Mouse (Mus musculus): ENCODE measurements at regions not wholly inside any gene's neighbourhood (a gene's known extent, or its start where the extent isn't known, plus 50 kb on each side); places are given as distances from the start of the nearest gene placed in this dataset.

GRCm38 (mm10) chr1:157939516-157939915 lies 416.6 kb downstream of the Brinp2 start:
- in situ Hi-C loops (cut with MboI; ENCODE audit: low sequenced_read_pairs): no loop called here

GRCm38 (mm10) chr1:157940331-157940758 lies 415.8 kb downstream of the Brinp2 start:
- in situ Hi-C loops (cut with MboI; ENCODE audit: low sequenced_read_pairs): no loop called here

- in situ Hi-C loops (cut with MboI; ENCODE audit: low sequenced_read_pairs): no loop called here
Measured at GRCm38 (mm10) chr1:157957506-157957905, 398.6 kb downstream of the Brinp2 start.

DNA sequence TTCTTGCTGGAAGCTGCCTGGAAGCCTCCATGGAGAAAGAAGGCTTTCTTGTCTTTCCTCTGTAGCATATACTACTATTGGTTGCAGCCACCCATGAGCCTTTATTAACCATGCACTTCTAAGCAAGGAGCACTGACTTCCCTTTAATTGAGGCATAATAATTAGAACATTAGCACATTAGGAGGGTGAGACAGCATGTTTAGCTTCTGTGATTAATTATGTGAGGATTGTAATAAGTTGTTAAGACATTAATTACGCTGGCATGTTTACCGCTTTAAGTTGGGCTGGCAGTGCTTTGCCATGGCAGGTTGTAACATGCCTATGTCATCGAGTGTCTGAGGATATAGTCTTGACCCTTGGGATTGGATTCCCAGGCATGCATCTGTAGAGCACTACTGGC lies 391.7 kb downstream of the Brinp2 start:
- in situ Hi-C loops (cut with MboI; ENCODE audit: low sequenced_read_pairs): no loop called here

DNA sequence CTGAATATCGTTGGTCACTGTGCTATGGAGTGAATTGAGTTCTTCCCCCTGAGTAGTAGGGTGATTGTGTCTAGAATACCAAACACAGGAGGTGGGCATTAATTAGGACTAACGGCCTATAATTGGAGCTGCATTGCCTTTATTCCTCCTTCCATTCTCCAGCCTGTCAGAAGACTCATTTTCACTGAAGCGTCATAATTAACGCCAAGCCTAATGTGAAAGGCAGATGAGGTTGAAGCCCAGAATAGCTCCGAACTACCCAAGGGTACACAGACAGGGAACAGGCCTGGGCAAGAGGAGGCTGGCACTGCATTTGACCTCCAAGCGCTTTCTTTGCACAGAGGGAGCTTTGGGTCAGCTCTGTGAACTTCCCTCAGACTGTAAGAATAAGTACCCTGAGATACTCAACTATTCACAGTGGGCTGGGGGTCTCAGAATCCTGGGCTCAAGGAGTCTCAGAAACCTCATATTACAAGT lies 386.5 kb downstream of the Brinp2 start:
- in situ Hi-C loops (cut with MboI; ENCODE audit: low sequenced_read_pairs): no loop called here

DNA sequence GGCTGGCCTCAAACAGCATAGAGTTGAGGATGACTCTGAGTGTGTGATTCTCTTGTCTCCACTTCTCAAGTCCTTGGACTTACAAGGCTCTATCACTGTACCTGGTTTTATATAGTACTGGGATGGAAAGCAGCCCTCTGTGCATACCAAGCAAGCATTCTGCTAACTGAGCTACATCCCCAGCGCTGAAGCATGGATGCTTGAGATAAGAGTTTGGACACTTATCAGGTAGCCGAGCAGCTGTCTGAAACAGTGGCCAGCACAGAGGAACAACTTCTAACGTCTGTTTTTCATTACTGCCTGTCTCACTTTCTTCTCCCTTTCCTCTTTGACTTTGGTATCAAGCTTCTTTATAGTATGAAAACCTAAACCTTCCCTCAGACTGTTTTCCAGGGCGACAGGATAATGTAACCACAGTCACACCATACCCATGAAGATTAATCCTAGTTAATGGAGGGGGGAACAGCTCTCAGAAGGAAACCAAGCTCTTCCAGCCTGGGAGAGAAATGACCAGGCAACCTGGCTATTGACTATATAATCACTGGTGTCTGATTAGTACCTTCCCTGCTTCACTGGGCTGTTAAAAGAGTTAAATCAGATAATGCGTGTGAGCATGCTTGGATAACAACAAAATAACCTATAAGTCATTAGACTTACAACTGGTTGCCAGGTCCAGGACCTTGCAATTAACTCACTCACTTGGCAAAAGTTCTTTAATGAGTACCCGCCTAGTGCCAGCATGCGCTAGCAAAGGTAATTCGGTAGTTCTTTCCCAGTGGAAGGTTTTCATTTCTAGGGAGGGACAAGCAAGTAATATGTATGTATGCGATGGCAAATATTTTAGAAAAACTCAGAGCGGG lies 382.5 kb downstream of the Brinp2 start:
- in situ Hi-C loops (cut with MboI; ENCODE audit: low sequenced_read_pairs): no loop called here

DNA sequence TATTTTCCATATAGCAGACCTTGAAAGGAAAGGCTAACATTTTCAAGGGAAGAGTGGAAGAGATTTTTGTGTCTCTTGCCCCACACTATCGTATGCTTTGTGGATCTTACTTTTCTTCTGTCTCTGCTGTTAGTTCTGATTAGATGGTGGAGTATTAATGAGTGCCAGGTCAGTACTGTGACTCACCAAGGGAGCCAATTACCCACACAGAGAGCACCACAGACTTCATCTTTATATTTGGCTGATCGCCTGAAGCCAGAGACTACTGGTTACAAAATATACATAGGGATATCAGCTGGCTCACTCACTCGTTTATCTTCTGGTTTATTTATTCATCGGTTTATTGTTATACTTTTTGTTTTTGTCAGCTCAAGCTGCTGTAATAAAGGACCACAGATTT lies 381.5 kb downstream of the Brinp2 start:
- in situ Hi-C loops (cut with MboI; ENCODE audit: low sequenced_read_pairs): no loop called here

GRCm38 (mm10) chr1:158019161-158019560 lies 337.0 kb downstream of the Brinp2 start:
- in situ Hi-C loops (cut with MboI; ENCODE audit: low sequenced_read_pairs): no loop called here

DNA sequence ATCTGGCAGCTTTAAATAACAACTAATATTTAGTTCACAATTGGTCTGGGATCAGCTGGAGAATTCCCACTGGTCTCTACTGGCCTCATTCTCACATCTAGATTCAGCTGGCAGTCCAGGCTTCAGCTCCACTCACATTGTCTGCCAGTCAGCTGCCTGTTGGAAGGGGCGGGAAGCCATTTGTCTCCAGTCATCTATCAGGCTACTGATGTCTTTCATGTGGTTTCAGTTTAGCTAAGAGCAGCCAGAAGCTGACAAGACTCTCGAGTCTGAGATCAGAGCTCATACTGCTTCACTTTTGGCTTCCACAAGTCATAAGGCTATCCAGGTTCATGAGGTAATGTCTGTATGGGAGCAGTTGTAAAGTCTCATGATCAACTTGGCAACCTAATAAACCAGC lies 316.4 kb downstream of the Brinp2 start:
- in situ Hi-C loops (cut with MboI; ENCODE audit: low sequenced_read_pairs): no loop called here

DNA sequence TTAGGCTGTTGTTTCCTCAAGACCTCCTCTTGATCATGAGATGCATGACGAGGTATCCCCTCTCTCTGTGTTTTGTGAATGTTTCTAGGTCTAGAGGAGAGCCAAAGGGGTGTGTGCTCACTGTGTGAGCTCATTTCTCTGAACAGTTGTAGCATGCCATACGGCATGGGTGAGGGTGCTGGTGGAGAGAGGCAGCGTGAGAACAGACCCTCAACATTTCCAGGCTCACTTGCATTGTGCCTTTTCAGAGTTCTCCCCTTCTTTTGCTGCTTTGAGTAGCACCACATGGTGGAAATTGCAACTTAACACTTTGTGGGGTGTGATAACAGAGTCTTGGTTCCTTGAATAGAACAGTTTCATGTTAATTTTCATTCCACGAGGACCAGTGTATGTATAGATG lies 315.8 kb downstream of the Brinp2 start:
- in situ Hi-C loops (cut with MboI; ENCODE audit: low sequenced_read_pairs): no loop called here

DNA sequence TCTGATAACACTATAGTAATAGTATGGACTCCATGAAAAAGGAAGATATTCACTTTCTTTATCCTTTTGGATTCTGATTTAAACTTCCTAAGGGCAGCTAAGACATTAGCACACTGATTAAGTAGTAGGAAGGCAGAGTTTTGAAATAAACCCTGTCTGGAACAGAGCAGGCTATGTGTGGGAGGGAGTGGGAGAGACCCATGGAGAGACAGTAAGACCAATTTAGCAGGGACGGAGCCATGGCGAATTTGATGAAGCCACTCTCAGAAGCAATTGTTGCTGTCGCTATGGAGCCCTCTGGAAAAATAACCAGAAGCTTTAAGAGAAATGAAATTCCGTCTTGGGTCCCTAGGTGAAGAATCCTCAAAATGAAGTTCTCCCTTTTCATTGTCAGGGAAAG lies 303.5 kb downstream of the Brinp2 start:
- in situ Hi-C loops (cut with MboI; ENCODE audit: low sequenced_read_pairs): no loop called here

GRCm38 (mm10) chr1:158054961-158055360 lies 301.2 kb downstream of the Brinp2 start:
- in situ Hi-C loops (cut with MboI; ENCODE audit: low sequenced_read_pairs): no loop called here

DNA sequence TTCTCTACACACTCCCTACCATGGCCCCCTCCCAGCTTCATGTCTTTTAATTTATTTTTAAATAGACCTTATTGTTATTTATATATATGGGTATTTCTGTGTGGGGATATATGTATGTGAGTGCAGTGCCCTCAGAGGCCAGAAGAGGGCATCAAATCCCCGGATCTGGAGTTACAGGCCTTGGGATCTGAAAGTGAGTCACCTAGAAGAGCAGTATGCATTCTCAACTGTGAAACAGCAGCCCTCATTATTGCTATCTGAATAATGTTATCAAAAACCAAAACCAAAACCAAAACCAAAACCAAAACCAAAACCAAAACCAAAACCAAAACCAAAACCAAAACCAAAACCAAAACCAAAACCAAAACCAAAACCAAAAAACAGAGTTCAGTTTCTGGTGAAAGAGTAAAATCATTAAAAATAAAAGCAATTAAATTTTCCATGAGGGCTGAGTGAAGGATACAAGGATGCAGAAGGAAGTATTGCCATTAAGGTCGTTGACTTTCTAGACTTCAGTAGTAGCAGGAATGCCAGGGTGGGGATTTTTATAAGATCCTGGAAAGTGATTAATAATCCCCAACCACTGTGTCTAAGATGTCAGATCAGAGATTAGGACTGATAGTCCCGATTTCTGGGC lies 299.0 kb downstream of the Brinp2 start:
- in situ Hi-C loops (cut with MboI; ENCODE audit: low sequenced_read_pairs): no loop called here

GRCm38 (mm10) chr1:158057789-158058188 lies 298.3 kb downstream of the Brinp2 start:
- in situ Hi-C loops (cut with MboI; ENCODE audit: low sequenced_read_pairs): no loop called here

DNA sequence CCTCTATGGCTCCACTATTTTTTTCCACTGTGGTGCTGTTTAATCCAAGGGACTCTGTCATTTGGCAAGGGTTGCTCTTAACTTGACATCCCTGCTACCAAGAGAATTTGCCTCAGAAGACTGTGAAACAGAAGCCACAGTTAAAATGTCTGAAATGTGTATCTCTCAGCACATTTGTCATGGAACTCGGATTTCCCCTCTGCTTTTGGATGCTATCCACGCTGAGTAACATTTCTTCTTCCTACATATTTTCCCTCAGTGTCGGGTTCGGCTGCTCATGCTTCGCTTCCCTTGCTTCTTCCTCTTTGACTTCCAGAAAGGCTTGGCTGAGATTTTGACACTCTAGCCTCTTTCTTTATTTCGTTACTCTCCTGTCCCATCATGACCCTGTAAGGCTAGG lies 294.1 kb downstream of the Brinp2 start:
- in situ Hi-C loops (cut with MboI; ENCODE audit: low sequenced_read_pairs): no loop called here

DNA sequence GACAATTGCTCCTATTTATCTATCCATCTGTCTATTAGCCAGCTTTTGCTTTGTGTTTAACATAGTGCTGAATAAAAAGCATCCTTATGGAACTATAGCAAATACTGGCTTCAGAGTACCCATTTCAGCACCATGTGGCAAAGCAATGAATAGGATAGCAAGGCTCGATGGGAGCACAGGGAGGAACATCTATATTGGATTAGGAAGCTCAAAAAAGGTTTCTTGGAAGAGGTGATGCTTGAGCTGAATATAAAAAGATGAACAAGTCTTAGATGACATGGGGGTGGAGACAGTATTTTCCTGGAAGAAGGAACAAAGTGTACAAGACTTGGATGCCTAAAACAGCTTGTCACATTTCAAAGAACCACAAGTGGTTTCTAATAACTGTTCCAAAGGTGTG lies 273.9 kb downstream of the Brinp2 start:
- in situ Hi-C loops (cut with MboI; ENCODE audit: low sequenced_read_pairs): no loop called here

- in situ Hi-C loops (cut with MboI; ENCODE audit: low sequenced_read_pairs): no loop called here
Measured at GRCm38 (mm10) chr1:158085856-158086255, 270.3 kb downstream of the Brinp2 start.

- in situ Hi-C loops (cut with MboI; ENCODE audit: low sequenced_read_pairs): no loop called here
Measured at GRCm38 (mm10) chr1:158097500-158097899, 258.6 kb downstream of the Brinp2 start.

DNA sequence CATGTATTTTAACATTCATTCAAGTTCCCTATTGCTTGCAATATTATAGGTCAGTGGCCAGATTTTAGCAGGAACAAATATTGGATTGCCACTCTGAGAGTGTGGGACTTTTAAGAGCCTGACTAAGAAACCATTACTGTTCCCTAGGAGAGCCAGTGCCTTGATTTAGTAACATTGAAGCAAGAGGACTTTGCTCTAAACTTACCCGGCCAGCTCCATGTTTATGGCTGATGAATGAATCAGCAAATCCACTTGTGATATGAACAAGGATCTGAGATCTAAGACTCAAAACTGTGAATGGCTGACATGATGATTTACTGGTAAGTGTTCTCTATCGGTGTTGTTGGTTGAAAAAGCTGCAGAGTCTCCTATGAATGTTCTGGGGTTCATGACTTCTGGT lies 236.4 kb downstream of the Brinp2 start:
- in situ Hi-C loops (cut with MboI; ENCODE audit: low sequenced_read_pairs): no loop called here

DNA sequence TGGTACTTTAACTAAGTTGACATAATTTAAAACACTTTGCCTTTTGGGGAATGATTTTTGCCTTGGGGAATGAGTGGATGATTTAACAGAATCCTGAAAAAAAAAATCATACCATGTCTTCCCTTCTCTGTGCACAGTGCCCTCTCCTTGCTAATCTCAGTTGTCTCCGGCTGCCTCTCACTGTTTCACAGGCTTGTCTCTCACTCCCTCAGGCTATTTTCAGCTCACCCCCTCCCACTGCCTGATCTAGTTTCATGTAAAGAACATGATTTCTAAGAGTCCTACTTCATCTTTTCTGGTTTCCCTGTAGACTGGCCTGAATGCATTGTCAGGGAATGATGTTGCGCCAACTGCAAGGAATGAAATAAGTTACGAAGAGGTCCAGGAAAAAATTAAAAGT lies 231.2 kb downstream of the Brinp2 start:
- in situ Hi-C loops (cut with MboI; ENCODE audit: low sequenced_read_pairs): no loop called here

DNA sequence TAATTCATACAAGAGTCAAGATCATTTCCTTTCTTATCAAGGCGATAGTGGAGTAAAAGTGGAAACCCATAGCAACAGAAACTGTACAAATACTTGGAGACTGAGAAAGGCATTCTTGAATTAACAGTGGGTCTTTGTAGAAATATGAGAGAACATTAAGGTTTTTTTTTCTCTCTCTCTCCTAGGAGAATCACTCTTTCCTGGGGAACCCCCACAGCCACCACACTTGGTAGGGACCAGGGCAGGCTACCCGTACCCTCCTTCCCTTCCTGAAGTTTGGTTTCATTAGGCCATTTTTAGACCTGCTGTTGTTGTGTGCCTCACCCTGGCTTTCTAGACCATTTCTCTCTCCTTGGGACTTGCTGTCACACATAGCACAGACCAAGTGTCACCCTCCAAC lies 229.9 kb downstream of the Brinp2 start:
- in situ Hi-C loops (cut with MboI; ENCODE audit: low sequenced_read_pairs): no loop called here

- in situ Hi-C loops (cut with MboI; ENCODE audit: low sequenced_read_pairs): no loop called here
Measured at GRCm38 (mm10) chr1:158129243-158129770, 226.8 kb downstream of the Brinp2 start.

Measured in CH12F3 (cell line).